Mouse (Mus musculus): Measurements from ENCODE around the gene Fig4. TPM values are rescaled to one million over a fixed set of nuclear protein-coding genes. Genes with fewer than 3 reads are reported as not detected.
A peak's percentile ranks its signal among the peaks of the same experiment; 100 is the strongest.

Fig4 gene
- polyA plus RNA-seq, 1 experiment, result not detected

DNA sequence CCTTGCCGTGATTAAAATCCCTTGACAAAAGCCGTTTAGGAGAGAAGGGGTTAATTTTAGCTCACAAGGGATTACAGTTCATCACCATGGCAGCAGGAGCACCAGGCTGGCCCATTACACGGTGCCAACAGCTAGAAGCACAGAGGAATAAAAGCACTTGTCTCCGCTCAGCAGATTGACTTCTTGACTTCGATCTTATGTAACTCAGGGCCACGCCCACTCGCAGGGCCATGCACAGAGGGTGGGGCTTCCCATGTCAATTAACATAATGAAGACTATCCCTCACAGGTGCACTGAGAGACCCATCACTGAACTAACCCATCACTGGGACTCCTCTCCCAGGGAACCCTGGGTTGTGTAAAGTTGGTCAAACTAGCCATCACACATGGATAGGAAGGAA lies 7.9 kb downstream of the Fig4 start:
- TF ChIP-seq POLR2A (IDR thresholded peaks at IDR 0.05; ENCODE audit: insufficient read depth, low read depth, low read length) (no peak), CTCF (IDR thresholded peaks at IDR 0.05; ENCODE audit: insufficient read depth, low read depth, low read length) (no peak)
- WGBS, result 36% methylated on average over 7 of the region's 7 CpGs
- Histone ChIP-seq H3K4me3 (ENCODE audit: insufficient read depth, low read depth, low read length) (no peak overlapping the region), H3K4me1 (ENCODE audit: control insufficient read depth, insufficient read depth, low read length) (peaks cover 3% of the 10 kb centered on the region; the same call in 1 of the 2 replicates), H3K27ac (ENCODE audit: insufficient read depth, low read depth, low read length) (no peak overlapping the region)

DNA sequence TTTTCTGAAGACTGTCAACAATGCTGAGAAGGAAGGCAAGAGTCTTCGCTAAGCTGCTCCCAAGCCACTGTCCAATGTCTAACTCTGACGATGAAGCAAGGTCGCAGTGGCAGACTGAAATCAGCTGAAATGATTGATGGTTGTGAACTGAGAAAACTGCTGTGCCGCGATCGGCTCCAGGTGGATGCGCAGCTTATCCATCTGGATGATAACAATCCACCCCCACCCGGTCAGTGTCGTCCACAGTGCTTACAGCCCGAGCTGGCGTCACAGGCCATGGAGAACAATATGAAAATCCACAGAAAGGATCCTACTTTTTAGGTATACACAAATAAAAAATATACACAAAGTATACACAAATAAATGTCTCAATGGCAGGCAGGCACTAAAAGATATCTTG lies 8.3 kb downstream of the Fig4 start:
- H3K4me1 ChIP-seq (ENCODE audit: control insufficient read depth, insufficient read depth, low read length), result peaks cover 3% of the 10 kb centered on the region; the same call in 1 of the 2 replicates
- no peak overlapping the region for H3K27ac ChIP-seq (ENCODE audit: insufficient read depth, low read depth, low read length)
- TF ChIP-seq POLR2A (IDR thresholded peaks at IDR 0.05; ENCODE audit: insufficient read depth, low read depth, low read length) (no peak), CTCF (IDR thresholded peaks at IDR 0.05; ENCODE audit: insufficient read depth, low read depth, low read length) (no peak)
- 90% methylated on average over 11 of the region's 11 CpGs for WGBS
- no peak overlapping the region for H3K4me3 ChIP-seq (ENCODE audit: insufficient read depth, low read depth, low read length)

DNA sequence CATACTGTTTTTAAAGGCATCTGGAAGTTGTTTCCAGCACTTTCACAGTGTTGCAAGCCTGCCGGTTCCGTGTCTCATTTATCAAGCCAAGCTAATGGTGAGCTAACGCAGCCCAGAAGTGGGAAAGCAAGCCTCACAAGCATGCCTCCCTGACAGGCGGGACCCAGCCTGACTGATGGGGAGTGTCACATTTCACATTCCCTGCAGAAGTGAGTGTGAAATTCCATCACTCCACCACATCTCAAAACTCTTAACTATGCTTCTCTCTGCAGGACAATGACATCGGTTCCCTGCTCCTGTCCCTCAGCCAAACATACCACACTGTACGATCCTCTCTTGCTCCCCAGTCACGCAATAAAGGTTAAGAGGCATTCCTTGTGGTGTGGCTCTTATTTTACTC lies 10.0 kb downstream of the Fig4 start:
- Histone ChIP-seq H3K4me3 (ENCODE audit: insufficient read depth, low read depth, low read length) (no peak overlapping the region), H3K27ac (ENCODE audit: insufficient read depth, low read depth, low read length) (no peak overlapping the region), H3K4me1 (ENCODE audit: control insufficient read depth, insufficient read depth, low read length) (peaks cover 5% of the 10 kb centered on the region)
- no peak for TF ChIP-seq CTCF (IDR thresholded peaks at IDR 0.05; ENCODE audit: insufficient read depth, low read depth, low read length)
- TF ChIP-seq POLR2A (IDR thresholded peaks at IDR 0.05; ENCODE audit: insufficient read depth, low read depth, low read length), result no peak
- WGBS, result 57% methylated on average over 7 of the region's 7 CpGs

DNA sequence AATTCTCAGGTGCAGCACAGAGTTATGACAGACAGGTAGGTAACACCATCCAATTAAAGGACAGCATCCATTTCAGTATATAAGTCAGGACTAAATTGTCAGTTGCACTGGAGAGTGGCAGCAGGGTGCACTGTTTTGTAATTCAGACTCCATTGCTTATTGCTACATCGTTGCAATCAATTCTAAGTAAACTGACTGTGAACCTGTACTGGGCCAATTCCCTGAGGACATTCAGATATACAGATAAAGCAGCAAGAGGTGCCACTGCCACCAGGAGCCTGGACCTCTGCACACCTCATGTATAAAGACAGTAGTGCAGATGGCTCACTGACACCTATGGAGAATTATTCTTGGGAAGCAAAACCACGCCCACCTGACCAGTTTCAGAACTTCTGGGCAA lies 12.0 kb downstream of the Fig4 start:
- no peak overlapping the region for H3K27ac ChIP-seq (ENCODE audit: insufficient read depth, low read depth, low read length)
- TF ChIP-seq CTCF (IDR thresholded peaks at IDR 0.05; ENCODE audit: insufficient read depth, low read depth, low read length), result no peak
- TF ChIP-seq POLR2A (IDR thresholded peaks at IDR 0.05; ENCODE audit: insufficient read depth, low read depth, low read length), result no peak
- no peak overlapping the region for H3K4me3 ChIP-seq (ENCODE audit: insufficient read depth, low read depth, low read length)
- 80% methylated on average over 2 of the region's 2 CpGs for WGBS
- H3K4me1 ChIP-seq (ENCODE audit: control insufficient read depth, insufficient read depth, low read length), result peaks cover 10% of the 10 kb centered on the region

DNA sequence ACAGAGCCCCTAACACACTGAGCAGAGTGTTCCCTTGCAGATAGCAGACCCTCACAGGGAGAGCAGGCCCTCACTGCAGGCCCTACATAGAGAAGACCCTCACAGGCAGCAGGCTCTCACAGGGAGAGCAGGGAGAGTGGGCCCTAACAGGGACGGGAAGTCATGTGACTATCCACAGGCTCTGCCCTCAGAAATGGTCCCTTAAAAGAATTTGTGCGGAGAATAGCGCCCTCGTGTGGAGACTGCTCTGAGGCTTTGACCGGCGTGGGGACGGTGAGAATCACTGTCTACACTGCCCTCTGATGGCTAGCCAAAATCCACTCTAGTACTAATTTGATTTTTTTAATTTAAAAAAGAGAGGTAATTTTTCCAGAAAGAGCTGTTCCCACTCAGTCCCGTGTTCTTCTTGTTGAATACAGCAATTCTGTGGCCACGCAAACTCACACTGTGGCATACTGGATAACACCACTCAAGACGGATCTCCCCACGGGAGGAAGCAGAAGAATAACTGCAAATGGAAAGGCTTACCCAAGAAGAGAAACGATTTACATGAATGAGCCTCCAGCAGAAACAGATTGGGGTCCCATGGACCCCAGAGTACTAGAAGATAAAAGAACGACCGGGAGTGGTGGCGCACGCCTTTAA lies 14.2 kb downstream of the Fig4 start:
- WGBS, result 26% methylated on average over 16 of the region's 16 CpGs
- no peak for TF ChIP-seq POLR2A (IDR thresholded peaks at IDR 0.05; ENCODE audit: insufficient read depth, low read depth, low read length)
- peak; percentile 87 for TF ChIP-seq CTCF (IDR thresholded peaks at IDR 0.05; ENCODE audit: insufficient read depth, low read depth, low read length)
- Histone ChIP-seq H3K27ac (ENCODE audit: insufficient read depth, low read depth, low read length) (no peak overlapping the region), H3K4me1 (ENCODE audit: control insufficient read depth, insufficient read depth, low read length) (peaks cover 12% of the 10 kb centered on the region), H3K4me3 (ENCODE audit: insufficient read depth, low read depth, low read length) (no peak overlapping the region)

DNA sequence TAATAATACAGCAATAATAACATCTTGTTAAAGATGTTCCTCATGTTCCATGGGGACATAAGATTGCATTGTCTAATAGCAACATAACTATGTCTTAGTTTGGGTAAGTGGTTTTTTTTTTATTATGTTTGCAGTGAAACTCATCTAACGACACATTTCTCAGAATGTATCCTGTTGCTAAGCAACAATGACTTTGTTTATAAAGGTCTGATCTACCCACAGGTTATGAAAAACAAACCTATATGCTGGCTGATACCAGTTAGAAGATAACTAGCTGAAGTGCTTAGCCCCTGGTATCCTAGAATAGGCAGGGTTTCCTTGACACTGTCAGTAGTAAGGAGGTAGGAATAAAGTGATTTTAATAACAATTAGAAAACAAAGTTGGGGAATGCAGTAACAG lies 15.0 kb downstream of the Fig4 start:
- TF ChIP-seq POLR2A (IDR thresholded peaks at IDR 0.05; ENCODE audit: insufficient read depth, low read depth, low read length) (no peak), CTCF (IDR thresholded peaks at IDR 0.05; ENCODE audit: insufficient read depth, low read depth, low read length) (no peak)
- 44% methylated on average over 1 of the region's 1 CpGs for WGBS
- Histone ChIP-seq H3K4me3 (ENCODE audit: insufficient read depth, low read depth, low read length) (no peak overlapping the region), H3K4me1 (ENCODE audit: control insufficient read depth, insufficient read depth, low read length) (peaks cover 12% of the 10 kb centered on the region), H3K27ac (ENCODE audit: insufficient read depth, low read depth, low read length) (no peak overlapping the region)

DNA sequence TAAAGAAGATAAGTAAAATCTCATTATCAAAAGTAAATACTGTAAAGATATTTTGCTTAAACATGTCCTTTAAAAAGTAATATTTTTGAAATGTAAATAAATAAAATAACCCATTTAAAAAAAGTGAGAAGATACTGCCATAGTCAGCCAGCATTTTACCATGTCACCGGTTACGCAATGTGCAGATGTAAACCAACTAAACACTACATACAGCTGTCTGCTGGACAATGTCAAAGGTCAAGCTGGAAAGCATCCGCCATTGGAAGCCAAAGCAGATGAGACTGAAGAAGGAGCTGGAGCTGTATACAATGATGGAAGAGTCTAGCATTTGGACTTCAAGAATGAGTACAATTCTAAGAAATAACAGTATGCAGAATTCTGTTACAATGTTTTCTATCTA lies 15.4 kb downstream of the Fig4 start:
- no peak overlapping the region for H3K4me3 ChIP-seq (ENCODE audit: insufficient read depth, low read depth, low read length)
- H3K27ac ChIP-seq (ENCODE audit: insufficient read depth, low read depth, low read length), result no peak overlapping the region
- 94% methylated on average over 3 of the region's 3 CpGs for WGBS
- H3K4me1 ChIP-seq (ENCODE audit: control insufficient read depth, insufficient read depth, low read length), result peaks cover 12% of the 10 kb centered on the region
- TF ChIP-seq POLR2A (IDR thresholded peaks at IDR 0.05; ENCODE audit: insufficient read depth, low read depth, low read length) (no peak), CTCF (IDR thresholded peaks at IDR 0.05; ENCODE audit: insufficient read depth, low read depth, low read length) (no peak)

DNA sequence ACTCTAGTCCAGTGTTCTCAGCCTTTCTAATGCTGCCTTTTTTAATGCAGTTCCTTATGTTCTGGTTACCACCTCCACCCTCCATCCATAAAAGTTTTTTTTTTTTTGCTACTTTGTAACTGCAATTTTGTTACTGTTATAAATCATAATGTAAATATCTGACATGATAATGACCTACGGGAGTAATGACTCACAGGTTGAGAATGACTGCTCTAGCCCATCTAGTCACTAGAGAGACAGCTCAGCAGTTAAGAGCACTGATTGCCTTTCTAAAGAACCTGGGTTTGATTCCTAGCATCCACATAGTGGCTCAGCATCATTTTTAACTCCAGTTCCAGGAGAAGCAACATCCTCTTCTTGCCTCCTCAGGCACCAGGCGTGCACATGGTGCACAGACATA lies 21.0 kb downstream of the Fig4 start:
- Histone ChIP-seq H3K4me1 (ENCODE audit: control insufficient read depth, insufficient read depth, low read length) (peaks cover 15% of the 10 kb centered on the region), H3K27ac (ENCODE audit: insufficient read depth, low read depth, low read length) (no peak overlapping the region), H3K4me3 (ENCODE audit: insufficient read depth, low read depth, low read length) (no peak overlapping the region)
- TF ChIP-seq CTCF (IDR thresholded peaks at IDR 0.05; ENCODE audit: insufficient read depth, low read depth, low read length), result no peak
- TF ChIP-seq POLR2A (IDR thresholded peaks at IDR 0.05; ENCODE audit: insufficient read depth, low read depth, low read length), result no peak
- WGBS, result 93% methylated on average over 2 of the region's 2 CpGs

DNA sequence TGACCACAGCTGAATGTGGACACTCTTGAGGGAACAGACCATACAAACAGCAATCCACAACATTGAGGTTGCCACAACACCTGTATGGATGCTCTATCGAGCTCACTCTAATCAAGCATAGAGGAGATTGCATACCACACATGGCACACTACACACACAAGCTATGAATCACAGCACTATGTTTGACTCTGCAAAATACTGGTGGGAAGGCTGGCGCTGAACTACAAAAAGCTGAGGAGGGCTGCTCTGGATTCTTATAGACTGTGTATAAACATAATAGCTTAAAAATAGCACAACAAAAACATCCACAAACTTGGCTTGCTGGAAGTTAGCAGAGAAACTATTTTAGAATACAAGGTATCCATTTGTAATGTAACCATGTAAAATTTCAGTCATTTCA lies 22.3 kb downstream of the Fig4 start:
- TF ChIP-seq CTCF (IDR thresholded peaks at IDR 0.05; ENCODE audit: insufficient read depth, low read depth, low read length) (no peak), POLR2A (IDR thresholded peaks at IDR 0.05; ENCODE audit: insufficient read depth, low read depth, low read length) (no peak)
- WGBS, result 48% methylated on average over 2 of the region's 2 CpGs
- no peak overlapping the region for H3K4me3 ChIP-seq (ENCODE audit: insufficient read depth, low read depth, low read length)
- H3K4me1 ChIP-seq (ENCODE audit: control insufficient read depth, insufficient read depth, low read length), result peaks cover 9% of the 10 kb centered on the region
- no peak overlapping the region for H3K27ac ChIP-seq (ENCODE audit: insufficient read depth, low read depth, low read length)

Measured in olfactory bulb, adult 2 months (tissue).